ENCODE assay signal across 8 mouse cellular contexts in genomic region chr17:26414184-26414522, GRCm38 (mm10). TPM values are rescaled to one million over a fixed set of nuclear protein-coding genes. Genes with fewer than 3 reads are reported as not detected.
DNase-seq lines count a peak whose midpoint lies in the region; ATAC-seq and TF ChIP-seq lines count a peak whose summit lies in the region.

No protein-coding gene starts in this region.

- H3K4me1 ChIP-seq in heart, embryonic 15.5 days (replicated peaks): peaks cover 40% of the 10 kb centered on the region
- H3K4me1 ChIP-seq in ES-E14 (ENCODE audit: control insufficient read depth in 2 of 2, insufficient read depth in 2 of 2, low read length in 2 of 2, poor library complexity in 1 of 2): peaks cover 0 to 5% of the 10 kb centered on the region in 2 experiments; a peak in 1 of 4 replicates
- peaks cover 5% of the 10 kb centered on the region; the same call in 1 of the 2 replicates for H3K4me1 ChIP-seq in forebrain, postnatal 0 days (ENCODE audit: insufficient read depth)

- H3K27me3 ChIP-seq in heart, embryonic 15.5 days: 0 out of 2 replicates have a peak, but pooled peaks cover 7% of the 10 kb centered on the region
- no peaks in the 10 kb centered on the region; the same call in 1 of the 2 replicates for H3K27me3 ChIP-seq in forebrain, postnatal 0 days (ENCODE audit: insufficient read depth, low read length)

- peak overlapping the region; percentile 93 for H3K4me2 ChIP-seq in heart, embryonic 15.5 days
- peak overlapping the region; percentile 87 for H3K4me2 ChIP-seq in forebrain, postnatal 0 days (ENCODE audit: low read depth)

- 10% methylated on average over 5 of the region's 5 CpGs for WGBS in heart, embryonic 15.5 days
- WGBS in forebrain, postnatal 0 days: 14% methylated on average over 5 of the region's 5 CpGs
- WGBS in macrophage (ENCODE audit: missing documents): 0% methylated on average over 3 of the region's 5 CpGs

- peak overlapping the region; percentile 86 for H3K4me3 ChIP-seq in heart, embryonic 15.5 days
- H3K4me3 ChIP-seq in ES-E14 (ENCODE audit: insufficient read depth in 1 of 2, low read depth in 1 of 2, low read length in 2 of 2, poor library complexity in 1 of 2, severe bottlenecking in 1 of 2): peak overlapping the region; percentile 68 to 74
- peak overlapping the region; percentile 94 for H3K4me3 ChIP-seq in forebrain, postnatal 0 days (ENCODE audit: low read depth, low read length)
- peak overlapping the region; percentile 37 for H3K4me3 ChIP-seq in macrophage (ENCODE audit: inconsistent target)

- DNase-seq in heart, adult 8-10 months (ENCODE audit: low spot score): no peak
- DNase-seq in ES-E14 (ENCODE audit: low read depth, low spot score): no peak
- no peak for DNase-seq in forebrain, postnatal 0 days
- DNase-seq in right cerebral cortex, postnatal 25 days: no peak
- DNase-seq in left cerebral cortex, adult 11 months (ENCODE audit: low spot score): no peak

- peak overlapping the region; percentile 89 for H3K9ac ChIP-seq in heart, embryonic 15.5 days
- H3K9ac ChIP-seq in ES-E14 (ENCODE audit: insufficient read depth, low read depth, low read length, poor library complexity, severe bottlenecking): no peak overlapping the region
- H3K9ac ChIP-seq in forebrain, postnatal 0 days: peak overlapping the region; percentile 88; the same call in 1 of the 2 replicates

- TF ChIP-seq CTCF in forebrain, postnatal 0 days (IDR thresholded peaks at IDR 0.05; ENCODE audit: low read depth): no peak

- in situ Hi-C loops in ES-E14 (cut with MboI; ENCODE audit: low sequenced_read_pairs in 2 of 2, unreplicated experiment in 2 of 2): no loop called here

- no peaks in the 10 kb centered on the region for H3K36me3 ChIP-seq in heart, embryonic 15.5 days
- H3K36me3 ChIP-seq in ES-E14 (ENCODE audit: control insufficient read depth, insufficient read depth, low read length, poor library complexity, severe bottlenecking): no peaks in the 10 kb centered on the region
- no peaks in the 10 kb centered on the region; the same call in 1 of the 2 replicates for H3K36me3 ChIP-seq in forebrain, postnatal 0 days (ENCODE audit: insufficient read depth)
- no peaks in the 10 kb centered on the region for H3K36me3 ChIP-seq in macrophage (ENCODE audit: inconsistent target)

- ATAC-seq in heart, embryonic 15.5 days (replicated peaks; ENCODE audit: insufficient number of reproducible peaks, insufficient read depth, low FRiP score, low read depth): no peak
- ATAC-seq in forebrain, postnatal 0 days: no peak
- ATAC-seq in megakaryocyte-erythroid progenitor cell, adult 5-6 weeks (replicated peaks; ENCODE audit: low FRiP score, low TSS enrichment, poor library complexity, severe bottlenecking): no peak

- H3K79me2 ChIP-seq in macrophage (ENCODE audit: inconsistent target): no peaks in the 10 kb centered on the region

- peak overlapping the region; percentile 61 for H3K27ac ChIP-seq in heart, embryonic 15.5 days
- H3K27ac ChIP-seq in ES-E14 (ENCODE audit: insufficient read depth, low read depth, low read length, poor library complexity, severe bottlenecking): no peak overlapping the region
- no peak overlapping the region for H3K27ac ChIP-seq in forebrain, postnatal 0 days (ENCODE audit: low read depth, low read length)
- H3K27ac ChIP-seq in macrophage: no peak overlapping the region

- H3K9me3 ChIP-seq in heart, embryonic 15.5 days (replicated peaks): no peaks in the 10 kb centered on the region
- no peaks in the 10 kb centered on the region for H3K9me3 ChIP-seq in ES-E14 (ENCODE audit: control insufficient read depth, insufficient read depth, low read depth, low read length)
- H3K9me3 ChIP-seq in forebrain, postnatal 0 days (ENCODE audit: low read length): no peaks in the 10 kb centered on the region

TF ChIP-seq in ES-E14, 5 proteins besides CTCF, POLR2A, EP300 and RAD21:
- TF ChIP-seq HCFC1 (IDR thresholded peaks at IDR 0.05; ENCODE audit: borderline replicate concordance, insufficient read depth, low read length) (no peak), ZNF384 (IDR thresholded peaks at IDR 0.05; ENCODE audit: low read depth, low read length) (no peak), MAFK (IDR thresholded peaks at IDR 0.05; ENCODE audit: insufficient read depth, low read depth, low read length) (no peak), ZC3H11A (IDR thresholded peaks at IDR 0.05; ENCODE audit: borderline replicate concordance, low read depth, low read length) (no peak), CHD2 (IDR thresholded peaks at IDR 0.05; ENCODE audit: low read depth, low read length) (no peak)

RNA-seq across cellular contexts. Expression of gene Neurl1b, which starts 0.5 kb away (rescaled TPM):
- polyA plus RNA-seq in heart, embryonic 15.5 days (2015; fragmentation: Nextera tagmentation; extraction: Ambion mirVana): 2.5 and 2.7 TPM in 2 replicates
- total RNA-seq in heart, adult 8-10 months (2022): 1 to 10 TPM; 3.6 to 5.1 (median 4.4) TPM
- 0.71 and 0.79 TPM in 2 replicates for total RNA-seq in ES-E14 (2012; rRNA removed)
- total RNA-seq in forebrain, postnatal 0 days (2014; rRNA removed): 59.1 and 74.1 TPM in 2 replicates
- polyA plus RNA-seq in forebrain, postnatal 0 days (2015; fragmentation: Nextera tagmentation; extraction: Ambion mirVana): 2.2 and 3.9 TPM in 2 replicates
- total RNA-seq in macrophage (2018; cell fraction: chromatin; rRNA removed): 1 to 10 TPM in 5 of 26 experiments, under 1 TPM in 19, not detected in 2; 0.12 to 4.1 (median 0.45) TPM
- total RNA-seq in macrophage (2018; cell fraction: cytosol; rRNA removed): 1 to 10 TPM in 14 of 26 experiments, under 1 TPM in 12; 0.24 to 1.9 (median 1.1) TPM
- total RNA-seq in macrophage (2018; cell fraction: nucleus; rRNA removed): 1 to 10 TPM in 9 of 26 experiments, under 1 TPM in 16, not detected in 1; 0.17 to 2.0 (median 0.66) TPM
- polyA plus RNA-seq in macrophage (2018): 0.46 to 0.47 TPM (median 0.46 TPM) in 3 replicates
- total RNA-seq in megakaryocyte-erythroid progenitor cell, adult 5-6 weeks (2014; fragmentation: Nextera tagmentation): 0.22 and 0.25 TPM in 2 replicates
- 0.09 and 0.53 TPM in 2 replicates for total RNA-seq in megakaryocyte-erythroid progenitor cell, adult 5-6 weeks (2017)

Comparison
In these comparisons a context has a peak if more than half of its experiments do, and no peak if none do; other contexts are left out.
1. H3K4me3 ChIP-seq: peak in every context shown above with its lines; median percentile 94 in forebrain, postnatal 0 days; 86 in heart, embryonic 15.5 days; 71 in ES-E14; 37 in macrophage.